Mouse (Mus musculus): Measurements from ENCODE around the gene Crhr1. TPM values are rescaled to one million over a fixed set of nuclear protein-coding genes. Genes with fewer than 3 reads are reported as not detected.
"Not testable (repeated sequence)": the region's sequence is repeated elsewhere in the genome, so short reads cannot be mapped to it uniquely, and the experiment has no call there.

The Crhr1 gene
- polyA plus RNA-seq, 1 experiment from 2014 or later, result 7.6 TPM

GRCm38 (mm10) chr11:104206573-104206972 is 73.9 kb downstream of the Crhr1 start:
- Histone ChIP-seq H3K4me3 (no peak overlapping the region), H3K9me3 (0 out of 2 replicates have a peak, but pooled peaks cover 4% of the 10 kb centered on the region), H3K27me3 (no peaks in the 10 kb centered on the region), H3K36me3 (no peaks in the 10 kb centered on the region), H3K9ac (no peak overlapping the region), H3K27ac (replicated peaks) (no peak overlapping the region), H3K4me1 (replicated peaks) (no peaks in the 10 kb centered on the region), H3K4me2 (no peak overlapping the region)
- 82% methylated on average over 4 of the region's 4 CpGs for WGBS
- ATAC-seq (ENCODE audit: low FRiP score, low read depth), result no peak

GRCm38 (mm10) chr11:104209041-104209440 is 76.4 kb downstream of the Crhr1 start:
- Histone ChIP-seq H3K4me2 (no peak overlapping the region), H3K9ac (no peak overlapping the region), H3K4me1 (replicated peaks) (no peaks in the 10 kb centered on the region), H3K4me3 (no peak overlapping the region), H3K36me3 (no peaks in the 10 kb centered on the region), H3K9me3 (no peaks in the 10 kb centered on the region), H3K27me3 (no peaks in the 10 kb centered on the region), H3K27ac (replicated peaks) (no peak overlapping the region)
- WGBS, result 79% methylated on average over 3 of the region's 3 CpGs
- no peak for ATAC-seq (ENCODE audit: low FRiP score, low read depth)

- no peaks in the 10 kb centered on the region for H3K27me3 ChIP-seq
- no peaks in the 10 kb centered on the region for H3K4me1 ChIP-seq (replicated peaks)
- no peaks in the 10 kb centered on the region for H3K9me3 ChIP-seq
- ATAC-seq (ENCODE audit: low FRiP score, low read depth), result no peak
- H3K36me3 ChIP-seq, result no peaks in the 10 kb centered on the region
- H3K9ac ChIP-seq, result no peak overlapping the region
- H3K4me3 ChIP-seq, result no peak overlapping the region
- no peak overlapping the region for H3K27ac ChIP-seq (replicated peaks)
- H3K4me2 ChIP-seq, result no peak overlapping the region
- 79% methylated on average over 6 of the region's 6 CpGs for WGBS
Observed at GRCm38 (mm10) chr11:104211251-104211650, 78.6 kb downstream of the Crhr1 start.

DNA sequence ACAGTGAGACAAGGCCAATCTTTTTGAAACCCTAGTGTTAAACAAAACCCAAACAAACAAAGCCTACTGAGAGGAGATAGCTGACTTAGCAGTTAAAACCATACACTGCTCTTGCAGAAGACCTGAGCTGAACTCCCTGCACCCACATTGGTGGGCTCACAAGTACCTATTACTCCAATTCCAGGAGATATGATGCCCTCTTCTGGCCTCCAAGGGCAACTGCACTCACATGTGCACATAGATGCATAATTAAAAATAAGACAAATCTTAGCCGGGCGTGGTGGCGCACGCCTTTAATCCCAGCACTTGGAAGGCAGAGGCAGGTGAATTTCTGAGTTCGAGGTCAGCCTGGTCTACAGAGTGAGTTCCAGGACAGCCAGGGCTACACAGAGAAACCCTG is 81.5 kb downstream of the Crhr1 start:
- not testable (repeated sequence) for H3K9me3 ChIP-seq; H3K4me3 ChIP-seq; H3K4me1 ChIP-seq (replicated peaks); H3K27ac ChIP-seq (replicated peaks); H3K9ac ChIP-seq; H3K36me3 ChIP-seq; H3K27me3 ChIP-seq; H3K4me2 ChIP-seq; ATAC-seq (ENCODE audit: low FRiP score, low read depth)
- 93% methylated on average over 5 of the region's 5 CpGs for WGBS

GRCm38 (mm10) chr11:104218075-104218474 is 85.4 kb downstream of the Crhr1 start:
- 66% methylated on average over 3 of the region's 3 CpGs for WGBS
- Histone ChIP-seq H3K9ac (no peak overlapping the region), H3K27ac (replicated peaks) (no peak overlapping the region), H3K36me3 (no peaks in the 10 kb centered on the region), H3K9me3 (no peaks in the 10 kb centered on the region), H3K4me3 (no peak overlapping the region), H3K4me2 (no peak overlapping the region), H3K27me3 (no peaks in the 10 kb centered on the region), H3K4me1 (replicated peaks) (0 out of 2 replicates have a peak, but pooled peaks cover 7% of the 10 kb centered on the region)
- no peak for ATAC-seq (ENCODE audit: low FRiP score, low read depth)

DNA sequence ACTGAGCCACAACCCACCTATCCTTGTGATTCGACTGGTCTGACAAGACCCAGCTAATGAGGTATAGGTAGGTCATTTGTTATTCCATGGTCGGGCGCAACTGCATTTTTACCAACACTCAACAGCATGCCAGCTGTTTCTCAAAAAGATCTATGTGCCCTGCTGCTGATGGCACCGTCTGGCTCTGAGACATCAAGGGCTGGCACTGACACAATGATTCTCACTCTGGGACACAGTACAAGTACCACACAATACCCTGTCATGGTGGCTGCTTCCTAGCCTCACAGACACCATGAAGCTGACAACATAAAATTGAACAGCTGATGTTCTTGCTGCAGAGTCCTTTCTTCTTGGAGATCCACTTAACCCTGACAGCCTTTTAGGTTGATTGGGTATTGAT is 87.6 kb downstream of the Crhr1 start:
- ATAC-seq (ENCODE audit: low FRiP score, low read depth), result no peak

GRCm38 (mm10) chr11:104221751-104222150 is 89.1 kb downstream of the Crhr1 start:
- Histone ChIP-seq H3K27ac (replicated peaks) (no peak overlapping the region), H3K36me3 (no peaks in the 10 kb centered on the region), H3K27me3 (no peaks in the 10 kb centered on the region), H3K9ac (no peak overlapping the region), H3K4me2 (no peak overlapping the region), H3K9me3 (no peaks in the 10 kb centered on the region), H3K4me3 (no peak overlapping the region), H3K4me1 (replicated peaks) (0 out of 2 replicates have a peak, but pooled peaks cover 7% of the 10 kb centered on the region)
- 78% methylated on average over 5 of the region's 5 CpGs for WGBS
- ATAC-seq (ENCODE audit: low FRiP score, low read depth), result no peak

More for the DNA sequence above, 87.6 kb downstream of the Crhr1 start:
- Histone ChIP-seq H3K4me3 (no peak overlapping the region), H3K9ac (no peak overlapping the region), H3K27ac (replicated peaks) (no peak overlapping the region), H3K9me3 (no peaks in the 10 kb centered on the region), H3K36me3 (no peaks in the 10 kb centered on the region), H3K4me2 (no peak overlapping the region), H3K27me3 (no peaks in the 10 kb centered on the region), H3K4me1 (replicated peaks) (0 out of 2 replicates have a peak, but pooled peaks cover 7% of the 10 kb centered on the region)
- 72% methylated on average over 4 of the region's 4 CpGs for WGBS

DNA sequence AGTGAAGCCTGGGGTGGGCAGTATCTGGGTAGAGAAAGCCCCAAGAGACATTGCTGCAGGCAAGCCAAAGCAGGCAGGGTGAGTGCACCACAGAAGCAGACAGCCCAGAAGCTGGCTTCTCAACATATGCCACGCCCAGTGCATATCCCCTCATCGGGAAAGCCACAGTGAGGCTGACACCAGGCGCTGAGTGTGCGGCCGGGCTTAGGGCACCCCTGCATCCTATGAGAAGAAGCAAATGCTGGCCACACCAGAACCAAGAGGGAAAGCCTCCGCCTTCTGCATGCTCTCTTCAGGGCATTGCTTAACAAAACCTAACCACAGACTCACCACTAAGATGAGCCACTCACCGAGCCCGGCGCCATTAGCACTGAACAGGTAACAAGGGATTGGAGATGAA is 90.6 kb downstream of the Crhr1 start:
- H3K4me1 ChIP-seq (replicated peaks), result no peaks in the 10 kb centered on the region
- ATAC-seq (ENCODE audit: low FRiP score, low read depth), result no peak
- H3K4me2 ChIP-seq, result no peak overlapping the region
- H3K27me3 ChIP-seq, result no peaks in the 10 kb centered on the region
- no peak overlapping the region for H3K27ac ChIP-seq (replicated peaks)
- no peak overlapping the region for H3K4me3 ChIP-seq
- H3K9me3 ChIP-seq, result no peaks in the 10 kb centered on the region
- 87% methylated on average over 9 of the region's 9 CpGs for WGBS
- H3K36me3 ChIP-seq, result no peaks in the 10 kb centered on the region
- H3K9ac ChIP-seq, result no peak overlapping the region

Other genes with a start within 250 kb of the Crhr1 start
- 197 and 203 TPM in 2 replicates for gene Nsf, start 178.8 kb upstream of the Crhr1 start, polyA plus RNA-seq (2015; fragmentation: Nextera tagmentation; extraction: Ambion mirVana)
- gene Arf2, start 166.1 kb upstream of the Crhr1 start, polyA plus RNA-seq (2015; fragmentation: Nextera tagmentation; extraction: Ambion mirVana), result 187 and 188 TPM in 2 replicates
- not detected in 2 replicates for gene Sppl2c, start 53.5 kb downstream of the Crhr1 start, polyA plus RNA-seq (2015; fragmentation: Nextera tagmentation; extraction: Ambion mirVana)
- gene Mapt, start 98.5 kb downstream of the Crhr1 start, polyA plus RNA-seq (2015; fragmentation: Nextera tagmentation; extraction: Ambion mirVana), result 936 and 1,059 TPM in 2 replicates